Mouse (Mus musculus) limb, embryonic 13.5 days (tissue): ENCODE measurements around the gene Gm11115. TPM values are rescaled to one million over a fixed set of nuclear protein-coding genes. Genes with fewer than 3 reads are reported as not detected.

Experiments
- ATAC-seq: fragments of 200-750 bp; cut with Nextera tagmentation; 2 replicates; pipeline ENCODE4 v1.8.0; 2017; ENCODE audit warnings: low read depth, moderate number of reproducible peaks, moderate TSS enrichment; ENCODE audit not compliant: low FRiP score
- H3K27ac ChIP-seq: fragments of 300-500 bp; sonication (generic); 2 replicates; pipeline ENCODE4 v1.5.1; 2015; ENCODE audit warnings: inconsistent platforms, mild to moderate bottlenecking, moderate library complexity
- H3K27me3 ChIP-seq: fragments of 300-500 bp; sonication (generic); 2 replicates; pipeline ENCODE4 v1.6.1; 2015; ENCODE audit warnings: mild to moderate bottlenecking, inconsistent platforms
- H3K36me3 ChIP-seq: fragments of 300-500 bp; sonication (generic); 2 replicates; pipeline ENCODE4 v1.6.1; 2015; ENCODE audit warnings: inconsistent platforms, mild to moderate bottlenecking, moderate library complexity
- H3K4me1 ChIP-seq: fragments of 300-500 bp; sonication (generic); 2 replicates; pipeline ENCODE4 v1.6.1; 2015; ENCODE audit warnings: inconsistent platforms
- H3K4me2 ChIP-seq: fragments of 300-500 bp; sonication (generic); replicated peaks from 2 replicates; pipeline ENCODE4 v1.6.1; 2015; ENCODE audit warnings: inconsistent platforms, mild to moderate bottlenecking, moderate library complexity
- H3K4me3 ChIP-seq: fragments of 300-500 bp; sonication (generic); 2 replicates; pipeline ENCODE4 v1.5.1; 2015; ENCODE audit warnings: moderate library complexity, mild to moderate bottlenecking, inconsistent platforms
- H3K9ac ChIP-seq: fragments of 300-500 bp; sonication (generic); 2 replicates; pipeline ENCODE4 v1.6.1; 2015; ENCODE audit warnings: mild to moderate bottlenecking, inconsistent platforms
- H3K9me3 ChIP-seq: fragments of 300-500 bp; sonication (generic); 2 replicates; pipeline ENCODE4 v1.6.1; 2016; ENCODE audit warnings: inconsistent platforms
- WGBS: fragments of 180-500 bp; shearing (Covaris S2); methylation state at CpG from one replicate; pipeline ENCODE4 v1.1.7; 2015; 5-methylcytosine and 5-hydroxymethylcytosine counted together
- polyA plus RNA-seq: library from polyadenylated mRNA; unstranded; fragments of >200 nt; fragmentation: Nextera tagmentation; extraction: Ambion mirVana; gene quantifications from 2 replicates; pipeline ENCODE4 v1.2.1, GENCODE M21; 2015

Gm11115 gene
- polyA plus RNA-seq = not detected in 2 replicates

- Histone ChIP-seq H3K36me3 (no peaks in the 10 kb centered on the region), H3K27me3 (no peaks in the 10 kb centered on the region), H3K27ac (no peak within 1 kb of the TSS), H3K9me3 (no peaks in the 10 kb centered on the region), H3K4me1 (no peaks in the 10 kb centered on the region), H3K4me3 (no peak within 1 kb of the TSS), H3K9ac (no peak within 1 kb of the TSS), H3K4me2 (no peak within 1 kb of the TSS)
- ATAC-seq = no peak
Measured at GRCm38 (mm10) chr5:88153999-88154398, at the start of gene Gm11115. TSS of gene Gm11115 (minus strand) at chr5:88154099.

DNA sequence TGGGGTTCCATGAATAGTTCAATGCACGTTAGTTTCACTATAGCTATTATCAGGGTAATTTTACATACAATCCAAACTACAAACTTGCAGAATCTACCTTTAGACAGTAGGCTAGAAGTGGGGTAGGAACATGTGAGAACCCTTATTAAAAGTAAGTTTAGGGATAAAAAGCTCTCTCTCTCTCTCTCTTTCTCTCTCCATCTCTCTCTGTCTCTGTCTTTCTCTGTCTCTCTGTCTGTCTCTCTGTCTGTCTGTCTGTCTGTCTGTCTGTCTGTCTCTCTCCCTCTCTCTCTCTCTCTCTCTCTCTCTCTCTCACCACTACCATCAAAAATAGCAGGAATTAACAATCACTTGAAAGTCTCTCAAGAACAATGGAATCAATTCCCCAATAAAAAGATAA, 42.5 kb downstream of the Gm11115 start, which contains the start of gene Gm11116:
Gene Gm11116 (minus strand): TSS at position 101 of the 400 bp plus-strand sequence.
- Histone ChIP-seq H3K27ac (no peak within 1 kb of the TSS), H3K4me2 (no peak within 1 kb of the TSS), H3K9ac (no peak within 1 kb of the TSS), H3K27me3 (no peaks in the 10 kb centered on the region), H3K4me1 (no peaks in the 10 kb centered on the region), H3K9me3 (no peaks in the 10 kb centered on the region), H3K4me3 (no peak within 1 kb of the TSS), H3K36me3 (no peaks in the 10 kb centered on the region)
- no peak for ATAC-seq
- WGBS = 73% methylated on average over 1 of the region's 1 CpGs

Other genes with a start within 250 kb of the Gm11115 start
- gene Csn3, start 228.5 kb downstream of the Gm11115 start, polyA plus RNA-seq = 0.14 and 0.38 TPM in 2 replicates
- gene 2310003L06Rik, start 184.6 kb downstream of the Gm11115 start, polyA plus RNA-seq = not detected in 2 replicates
- gene Gm28434, start 184.6 kb downstream of the Gm11115 start, polyA plus RNA-seq = not detected in 2 replicates
- gene Cabs1, start 174.7 kb downstream of the Gm11115 start, polyA plus RNA-seq = not detected in 2 replicates
- not detected in 2 replicates for gene Smr3a, start 151.6 kb downstream of the Gm11115 start, polyA plus RNA-seq
- not detected in 2 replicates for gene Smr2, start 67.5 kb downstream of the Gm11115 start, polyA plus RNA-seq
- gene Gm11116, start 42.6 kb downstream of the Gm11115 start, polyA plus RNA-seq = not detected in 2 replicates
- gene Gm7714, start 114.8 kb upstream of the Gm11115 start, polyA plus RNA-seq = not detected in 2 replicates
- gene Prol1, start 163.2 kb upstream of the Gm11115 start, polyA plus RNA-seq = not detected in 2 replicates
- 0.19 and 0.94 TPM in 2 replicates for gene Amtn, start 222.0 kb upstream of the Gm11115 start, polyA plus RNA-seq